Mouse (Mus musculus): ENCODE data around the gene Chmp6.

GRCm38 (mm10) chr11:119965053-119965452 is 51.8 kb downstream of the Chmp6 start:
- TF ChIP-seq POLR2A (IDR thresholded peaks at IDR 0.05; ENCODE audit: insufficient read depth, low read depth, low read length), result no peak
- TF ChIP-seq CTCF (IDR thresholded peaks at IDR 0.05), result no peak
- no peak for TF ChIP-seq EP300 (IDR thresholded peaks at IDR 0.05; ENCODE audit: insufficient read depth, low read depth, low read length)
